Mouse (Mus musculus) brain, embryonic 14.5 days (tissue): ENCODE measurements around the gene Gm29797.

Experiments used
- CTCF ChIP-seq: fragments of 200-500 bp; IDR thresholded peaks from 2 replicates; pipeline ENCODE4 v1.5.1; 2012; ENCODE audit warnings: inconsistent platforms, mild to moderate bottlenecking, moderate library complexity, borderline replicate concordance; ENCODE audit not compliant: insufficient read depth, insufficient read length; ENCODE audit errors: extremely low read depth
- POLR2A ChIP-seq: fragments of 200-500 bp; IDR thresholded peaks from 2 replicates; pipeline ENCODE4 v1.6.1; 2012; ENCODE audit warnings: mild to moderate bottlenecking, inconsistent platforms, borderline replicate concordance; ENCODE audit not compliant: poor library complexity, insufficient read depth, insufficient read length, severe bottlenecking; ENCODE audit errors: extremely low read depth

GRCm38 (mm10) chr2:181618761-181619495 lies 37.9 kb upstream of the Gm29797 start:
- no peak for TF ChIP-seq CTCF
- TF ChIP-seq POLR2A, result no peak
